Mouse (Mus musculus): ENCODE data around the gene Vwa7. TPM values are rescaled to one million over a fixed set of nuclear protein-coding genes. Genes with fewer than 3 reads are reported as not detected.
"Not testable (repeated sequence)": the region's sequence is repeated elsewhere in the genome, so short reads cannot be mapped to it uniquely, and the experiment has no call there.

Gene Vwa7
- polyA plus RNA-seq, 1 experiment from 2014 or later = 0.16 TPM

- no peaks in the 10 kb centered on the region for H3K36me3 ChIP-seq (ENCODE audit: control insufficient read depth, insufficient read depth, low read length)
- WGBS = 87% methylated on average over 4 of the region's 4 CpGs
- no peak overlapping the region for H3K9ac ChIP-seq (ENCODE audit: low read depth, low read length)
- peaks cover 10% of the 10 kb centered on the region for H3K4me1 ChIP-seq (replicated peaks; ENCODE audit: control insufficient read depth, insufficient read depth, low read length)
- H3K27me3 ChIP-seq (replicated peaks; ENCODE audit: control insufficient read depth, insufficient read depth, low read length) = no peaks in the 10 kb centered on the region
- no peaks in the 10 kb centered on the region for H3K9me3 ChIP-seq (ENCODE audit: control insufficient read depth, low read length)
- no peak for DNase-seq (ENCODE audit: low spot score)
- H3K27ac ChIP-seq (ENCODE audit: low read depth, low read length) = no peak overlapping the region
- no peak overlapping the region for H3K4me2 ChIP-seq
- ATAC-seq (replicated peaks; ENCODE audit: low FRiP score) = no peak
- H3K4me3 ChIP-seq (ENCODE audit: low read depth, low read length) = no peak overlapping the region
Observed at GRCm38 (mm10) chr17:34979631-34980030, 36.7 kb upstream of the Vwa7 start.

GRCm38 (mm10) chr17:34980655-34981054, 35.7 kb upstream of the Vwa7 start:
- H3K36me3 ChIP-seq (ENCODE audit: control insufficient read depth, insufficient read depth, low read length) = peaks cover 8% of the 10 kb centered on the region
- peak overlapping the region; percentile 94 for H3K4me3 ChIP-seq (ENCODE audit: low read depth, low read length)
- no peaks in the 10 kb centered on the region for H3K9me3 ChIP-seq (ENCODE audit: control insufficient read depth, low read length)
- H3K4me1 ChIP-seq (replicated peaks; ENCODE audit: control insufficient read depth, insufficient read depth, low read length) = peaks cover 10% of the 10 kb centered on the region
- no peaks in the 10 kb centered on the region for H3K27me3 ChIP-seq (replicated peaks; ENCODE audit: control insufficient read depth, insufficient read depth, low read length)
- 12% methylated on average over 2 of the region's 2 CpGs for WGBS
- H3K27ac ChIP-seq (ENCODE audit: low read depth, low read length) = peak overlapping the region; percentile 98
- H3K9ac ChIP-seq (ENCODE audit: low read depth, low read length) = peak overlapping the region; percentile 96
- ATAC-seq (replicated peaks; ENCODE audit: low FRiP score) (no peak), DNase-seq (ENCODE audit: low spot score) (no peak)
- peak overlapping the region; percentile 91 for H3K4me2 ChIP-seq

GRCm38 (mm10) chr17:34981690-34982180, 34.6 kb upstream of the Vwa7 start, which contains the start of gene Lsm2:
Lsm2 (plus strand) TSS chr17:34981862.
- Histone ChIP-seq H3K9me3 (ENCODE audit: control insufficient read depth, low read length) (no peaks in the 10 kb centered on the region), H3K36me3 (ENCODE audit: control insufficient read depth, insufficient read depth, low read length) (peaks cover 14% of the 10 kb centered on the region), H3K4me1 (replicated peaks; ENCODE audit: control insufficient read depth, insufficient read depth, low read length) (peaks cover 10% of the 10 kb centered on the region), H3K4me3 (ENCODE audit: low read depth, low read length) (peak within 1 kb of the TSS; percentile 94), H3K4me2 (peak within 1 kb of the TSS; percentile 91), H3K27ac (ENCODE audit: low read depth, low read length) (peak within 1 kb of the TSS; percentile 98), H3K27me3 (replicated peaks; ENCODE audit: control insufficient read depth, insufficient read depth, low read length) (no peaks in the 10 kb centered on the region), H3K9ac (ENCODE audit: low read depth, low read length) (peak within 1 kb of the TSS; percentile 96)
- ATAC-seq (replicated peaks; ENCODE audit: low FRiP score) = peak; percentile 93
- DNase-seq (ENCODE audit: low spot score) = peak; percentile 94
- under 1% methylated on average over 58 of the region's 58 CpGs for WGBS

GRCm38 (mm10) chr17:34982328-34982727, 34.1 kb upstream of the Vwa7 start:
- no peaks in the 10 kb centered on the region for H3K9me3 ChIP-seq (ENCODE audit: control insufficient read depth, low read length)
- peak overlapping the region; percentile 98 for H3K27ac ChIP-seq (ENCODE audit: low read depth, low read length)
- peaks cover 10% of the 10 kb centered on the region for H3K4me1 ChIP-seq (replicated peaks; ENCODE audit: control insufficient read depth, insufficient read depth, low read length)
- peaks cover 14% of the 10 kb centered on the region for H3K36me3 ChIP-seq (ENCODE audit: control insufficient read depth, insufficient read depth, low read length)
- 0% methylated on average over 15 of the region's 15 CpGs for WGBS
- H3K27me3 ChIP-seq (replicated peaks; ENCODE audit: control insufficient read depth, insufficient read depth, low read length) = no peaks in the 10 kb centered on the region
- H3K4me2 ChIP-seq = peak overlapping the region; percentile 91
- DNase-seq (ENCODE audit: low spot score) (no peak), ATAC-seq (replicated peaks; ENCODE audit: low FRiP score) (no peak; the same call in none of the 2 replicates)
- H3K9ac ChIP-seq (ENCODE audit: low read depth, low read length) = peak overlapping the region; percentile 96
- peak overlapping the region; percentile 94 for H3K4me3 ChIP-seq (ENCODE audit: low read depth, low read length)

- Histone ChIP-seq H3K4me1 (replicated peaks; ENCODE audit: control insufficient read depth, insufficient read depth, low read length) (peaks cover 10% of the 10 kb centered on the region), H3K9ac (ENCODE audit: low read depth, low read length) (no peak overlapping the region), H3K4me3 (ENCODE audit: low read depth, low read length) (no peak overlapping the region), H3K36me3 (ENCODE audit: control insufficient read depth, insufficient read depth, low read length) (peaks cover 16% of the 10 kb centered on the region), H3K27ac (ENCODE audit: low read depth, low read length) (no peak overlapping the region), H3K27me3 (replicated peaks; ENCODE audit: control insufficient read depth, insufficient read depth, low read length) (no peaks in the 10 kb centered on the region), H3K4me2 (no peak overlapping the region), H3K9me3 (ENCODE audit: control insufficient read depth, low read length) (no peaks in the 10 kb centered on the region)
- ATAC-seq (replicated peaks; ENCODE audit: low FRiP score) (no peak), DNase-seq (ENCODE audit: low spot score) (no peak)
- WGBS = 68% methylated on average over 2 of the region's 2 CpGs
Observed at GRCm38 (mm10) chr17:34984218-34984617, 32.2 kb upstream of the Vwa7 start.

- no peaks in the 10 kb centered on the region for H3K27me3 ChIP-seq (replicated peaks; ENCODE audit: control insufficient read depth, insufficient read depth, low read length)
- no peak overlapping the region for H3K4me3 ChIP-seq (ENCODE audit: low read depth, low read length)
- no peaks in the 10 kb centered on the region for H3K9me3 ChIP-seq (ENCODE audit: control insufficient read depth, low read length)
- H3K27ac ChIP-seq (ENCODE audit: low read depth, low read length) = no peak overlapping the region
- no peak overlapping the region for H3K9ac ChIP-seq (ENCODE audit: low read depth, low read length)
- no peak overlapping the region for H3K4me2 ChIP-seq
- DNase-seq (ENCODE audit: low spot score) (no peak), ATAC-seq (replicated peaks; ENCODE audit: low FRiP score) (no peak)
- peaks cover 27% of the 10 kb centered on the region for H3K36me3 ChIP-seq (ENCODE audit: control insufficient read depth, insufficient read depth, low read length)
- peaks cover 28% of the 10 kb centered on the region for H3K4me1 ChIP-seq (replicated peaks; ENCODE audit: control insufficient read depth, insufficient read depth, low read length)
Observed at GRCm38 (mm10) chr17:34994751-34995150, 21.6 kb upstream of the Vwa7 start.

GRCm38 (mm10) chr17:34995192-34995591, 21.2 kb upstream of the Vwa7 start:
- H3K4me3 ChIP-seq (ENCODE audit: low read depth, low read length); H3K4me2 ChIP-seq; DNase-seq (ENCODE audit: low spot score); H3K27ac ChIP-seq (ENCODE audit: low read depth, low read length); H3K9me3 ChIP-seq (ENCODE audit: control insufficient read depth, low read length); ATAC-seq (replicated peaks; ENCODE audit: low FRiP score); H3K27me3 ChIP-seq (replicated peaks; ENCODE audit: control insufficient read depth, insufficient read depth, low read length); H3K9ac ChIP-seq (ENCODE audit: low read depth, low read length): not testable (repeated sequence)
- Histone ChIP-seq H3K36me3 (ENCODE audit: control insufficient read depth, insufficient read depth, low read length) (peaks cover 27% of the 10 kb centered on the region), H3K4me1 (replicated peaks; ENCODE audit: control insufficient read depth, insufficient read depth, low read length) (peaks cover 28% of the 10 kb centered on the region)
- WGBS = 85% methylated on average over 4 of the region's 4 CpGs

GRCm38 (mm10) chr17:34995927-34996326, 20.5 kb upstream of the Vwa7 start:
- WGBS = 91% methylated on average over 4 of the region's 4 CpGs
- peaks cover 27% of the 10 kb centered on the region for H3K36me3 ChIP-seq (ENCODE audit: control insufficient read depth, insufficient read depth, low read length)
- not testable (repeated sequence) for H3K4me2 ChIP-seq

GRCm38 (mm10) chr17:34996411-34997141, 19.8 kb upstream of the Vwa7 start:
- 75% methylated on average over 12 of the region's 14 CpGs for WGBS
- H3K9me3 ChIP-seq (ENCODE audit: control insufficient read depth, low read length) = no peaks in the 10 kb centered on the region
- peak overlapping the region; percentile 98 for H3K4me2 ChIP-seq
- DNase-seq (ENCODE audit: low spot score) (no peak), ATAC-seq (replicated peaks; ENCODE audit: low FRiP score) (no peak)
- H3K27ac ChIP-seq (ENCODE audit: low read depth, low read length) = peak overlapping the region; percentile 38; the same call in 1 of the 2 replicates
- H3K27me3 ChIP-seq (replicated peaks; ENCODE audit: control insufficient read depth, insufficient read depth, low read length) = no peaks in the 10 kb centered on the region
- H3K4me1 ChIP-seq (replicated peaks; ENCODE audit: control insufficient read depth, insufficient read depth, low read length) = peaks cover 28% of the 10 kb centered on the region
- peaks cover 24% of the 10 kb centered on the region for H3K36me3 ChIP-seq (ENCODE audit: control insufficient read depth, insufficient read depth, low read length)
- peak overlapping the region; percentile 41; the same call in 1 of the 2 replicates for H3K9ac ChIP-seq (ENCODE audit: low read depth, low read length)
- peak overlapping the region; percentile 55 for H3K4me3 ChIP-seq (ENCODE audit: low read depth, low read length)

More at GRCm38 (mm10) chr17:34995927-34996326, 20.5 kb upstream of the Vwa7 start:
- DNase-seq (ENCODE audit: low spot score); H3K9me3 ChIP-seq (ENCODE audit: control insufficient read depth, low read length); H3K4me3 ChIP-seq (ENCODE audit: low read depth, low read length); H3K27me3 ChIP-seq (replicated peaks; ENCODE audit: control insufficient read depth, insufficient read depth, low read length); H3K9ac ChIP-seq (ENCODE audit: low read depth, low read length); H3K27ac ChIP-seq (ENCODE audit: low read depth, low read length); ATAC-seq (replicated peaks; ENCODE audit: low FRiP score): not testable (repeated sequence)
- peaks cover 28% of the 10 kb centered on the region for H3K4me1 ChIP-seq (replicated peaks; ENCODE audit: control insufficient read depth, insufficient read depth, low read length)

Data from liver, embryonic 11.5 days (tissue).